Mouse (Mus musculus) CH12.LX (cell line): ENCODE data around the gene Syngap1. TPM values are rescaled to one million over a fixed set of nuclear protein-coding genes. Genes with fewer than 3 reads are reported as not detected.

Source experiments
- DNase-seq: peaks from one replicate; pipeline ENCODE4 v3.0.0-alpha.2; 2013; ENCODE audit errors: extremely low read depth
- H3K27ac ChIP-seq: 2 replicates; pipeline ENCODE4 v1.5.1; 2012; ENCODE audit warnings: low read depth, mild to moderate bottlenecking, control low read depth, moderate library complexity; ENCODE audit not compliant: insufficient read depth
- H3K27me3 ChIP-seq: replicated peaks from 2 replicates; pipeline ENCODE3; 2012; ENCODE audit warnings: inconsistent platforms
- H3K36me3 ChIP-seq, 2 experiments: replicated peaks in 1 of 2; 2 replicates each; pipeline versions ENCODE3 to v1.6.1; 2012; ENCODE audit warnings: inconsistent platforms in 1 of 2, low read length in 1 of 2, mild to moderate bottlenecking in 1 of 2, mixed read lengths in 1 of 2, moderate library complexity in 1 of 2; ENCODE audit not compliant: control insufficient read depth in 1 of 2, insufficient read depth in 1 of 2
- H3K4me1 ChIP-seq, 2 experiments: 2 replicates each; pipeline ENCODE4 v1.6.1; 2012; ENCODE audit warnings: inconsistent platforms in 1 of 2, moderate library complexity in 1 of 2; ENCODE audit not compliant: insufficient read depth in 2 of 2, control insufficient read depth in 1 of 2
- H3K4me2 ChIP-seq: 2 replicates; pipeline ENCODE4 v1.6.1; 2012; ENCODE audit warnings: low read depth, mild to moderate bottlenecking, control low read depth; ENCODE audit not compliant: poor library complexity, insufficient read depth, severe bottlenecking
- H3K4me3 ChIP-seq, 3 experiments: fragments of 150-350 bp in 1 of 3; sonication (generic) in 1 of 3; replicated peaks in 1 of 3; 2 replicates each; pipeline versions ENCODE3 to v1.5.1; 2011 to 2012; ENCODE audit warnings: low read depth in 2 of 3, low read length in 2 of 3, mild to moderate bottlenecking in 2 of 3, moderate library complexity in 2 of 3, control low read depth in 1 of 3, improper control_type of control experiment in 1 of 3, inconsistent platforms in 1 of 3, mixed read lengths in 1 of 3; ENCODE audit not compliant: poor library complexity in 1 of 3
- H3K79me2 ChIP-seq: replicated peaks from 2 replicates; pipeline ENCODE4 v1.6.1; 2012; ENCODE audit warnings: mild to moderate bottlenecking, moderate library complexity; ENCODE audit not compliant: control insufficient read depth, poor library complexity, insufficient read depth, severe bottlenecking; ENCODE audit errors: extremely low read depth
- H3K9ac ChIP-seq: 2 replicates; pipeline ENCODE4 v1.6.1; 2012; ENCODE audit warnings: low read depth, mild to moderate bottlenecking, control low read depth, moderate library complexity; ENCODE audit not compliant: insufficient read depth
- H3K9me3 ChIP-seq: replicated peaks from 2 replicates; pipeline ENCODE3; 2012; ENCODE audit warnings: low read length, inconsistent platforms, mixed read lengths
- CHD1 ChIP-seq: IDR thresholded peaks from 2 replicates; pipeline ENCODE4 v1.6.1; 2012; ENCODE audit warnings: low read depth, low read length, improper control_type of control experiment, inconsistent platforms
- CHD2 ChIP-seq: IDR thresholded peaks from 2 replicates; pipeline ENCODE4 v1.6.1; 2011; ENCODE audit warnings: low read length, improper control_type of control experiment
- CTCF ChIP-seq, 2 experiments: IDR thresholded peaks in 1 of 2; conservative IDR thresholded peaks in 1 of 2; 2 replicates each; pipeline ENCODE4 v1.5.1; 2011 to 2012; ENCODE audit warnings: low read depth in 2 of 2, low read length in 2 of 2, improper control_type of control experiment in 1 of 2, inconsistent platforms in 1 of 2, mild to moderate bottlenecking in 1 of 2, moderate library complexity in 1 of 2
- ELF1 ChIP-seq: IDR thresholded peaks from 2 replicates; pipeline ENCODE4 v1.6.1; 2014; ENCODE audit warnings: low read depth, mild to moderate bottlenecking, inconsistent platforms, low read length, improper control_type of control experiment
- EP300 ChIP-seq: IDR thresholded peaks from 2 replicates; pipeline ENCODE4 v1.6.1; 2011; ENCODE audit warnings: low read length, improper control_type of control experiment
- ETS1 ChIP-seq: conservative IDR thresholded peaks from 2 replicates; pipeline ENCODE4 v1.6.1; 2012; ENCODE audit warnings: low read depth, mild to moderate bottlenecking, inconsistent platforms, low read length, improper control_type of control experiment, moderate library complexity
- GABPA ChIP-seq: IDR thresholded peaks from 2 replicates; pipeline ENCODE4 v1.6.1; 2012; ENCODE audit warnings: low read depth, low read length, improper control_type of control experiment, inconsistent platforms; ENCODE audit not compliant: insufficient replicate concordance
- HCFC1 ChIP-seq: IDR thresholded peaks from 2 replicates; pipeline ENCODE4 v1.6.1; 2012; ENCODE audit warnings: low read depth, mild to moderate bottlenecking, inconsistent platforms, low read length, improper control_type of control experiment
- JUN ChIP-seq: IDR thresholded peaks from 2 replicates; pipeline ENCODE4 v1.6.1; 2011; ENCODE audit warnings: low read depth, mild to moderate bottlenecking, low read length, improper control_type of control experiment, moderate library complexity; ENCODE audit not compliant: insufficient read depth
- JUND ChIP-seq: conservative IDR thresholded peaks from 2 replicates; pipeline ENCODE4 v1.6.1; 2011; ENCODE audit warnings: low read depth, low read length, improper control_type of control experiment
- KAT2A ChIP-seq: IDR thresholded peaks from 2 replicates; pipeline ENCODE4 v1.6.1; 2012; ENCODE audit warnings: low read length, improper control_type of control experiment, inconsistent platforms; ENCODE audit not compliant: insufficient replicate concordance
- MAFK ChIP-seq: IDR thresholded peaks from 2 replicates; pipeline ENCODE4 v1.6.1; 2011; ENCODE audit warnings: low read length, improper control_type of control experiment; ENCODE audit not compliant: insufficient replicate concordance
- MAX ChIP-seq: IDR thresholded peaks from 2 replicates; pipeline ENCODE4 v1.6.1; 2011; ENCODE audit warnings: low read length, improper control_type of control experiment
- MEF2A ChIP-seq: IDR thresholded peaks from 2 replicates; pipeline ENCODE4 v1.6.1; 2014; ENCODE audit warnings: low read depth, mild to moderate bottlenecking, inconsistent platforms, low read length, improper control_type of control experiment, borderline replicate concordance
- MXI1 ChIP-seq: IDR thresholded peaks from 2 replicates; pipeline ENCODE4 v1.6.1; 2011; ENCODE audit warnings: mild to moderate bottlenecking, low read depth, low read length, improper control_type of control experiment
- MYC ChIP-seq: IDR thresholded peaks from 2 replicates; pipeline ENCODE4 v1.6.1; 2011; ENCODE audit warnings: low read depth, mild to moderate bottlenecking, improper control_type of control experiment, low read length
- NRF1 ChIP-seq: IDR thresholded peaks from 2 replicates; pipeline ENCODE4 v1.6.1; 2014; ENCODE audit warnings: low read depth, mild to moderate bottlenecking, inconsistent platforms, low read length, improper control_type of control experiment, moderate library complexity
- POLR2A ChIP-seq: IDR thresholded peaks from 2 replicates; pipeline ENCODE4 v1.6.1; 2011; ENCODE audit warnings: low read depth, mild to moderate bottlenecking, improper control_type of control experiment, low read length
- POLR2AphosphoS2 ChIP-seq: IDR thresholded peaks from 2 replicates; pipeline ENCODE4 v1.6.1; 2011; ENCODE audit warnings: low read depth, low read length, improper control_type of control experiment
- RAD21 ChIP-seq: IDR thresholded peaks from 2 replicates; pipeline ENCODE4 v1.6.1; 2011; ENCODE audit warnings: low read depth, mild to moderate bottlenecking, low read length, improper control_type of control experiment, moderate library complexity
- RCOR1 ChIP-seq: conservative IDR thresholded peaks from 2 replicates; pipeline ENCODE4 v1.6.1; 2012; ENCODE audit warnings: low read depth, mild to moderate bottlenecking, inconsistent platforms, low read length, improper control_type of control experiment
- SIN3A ChIP-seq: IDR thresholded peaks from 2 replicates; pipeline ENCODE4 v1.6.1; 2012; ENCODE audit warnings: low read length, improper control_type of control experiment, inconsistent platforms
- SMC3 ChIP-seq: IDR thresholded peaks from 2 replicates; pipeline ENCODE4 v1.6.1; 2011; ENCODE audit warnings: low read depth, low read length, improper control_type of control experiment
- TBP ChIP-seq: conservative IDR thresholded peaks from 2 replicates; pipeline ENCODE4 v1.6.1; 2011; ENCODE audit warnings: low read depth, low read length, improper control_type of control experiment
- UBTF ChIP-seq: IDR thresholded peaks from 2 replicates; pipeline ENCODE4 v1.6.1; 2012; ENCODE audit warnings: low read depth, mild to moderate bottlenecking, inconsistent platforms, low read length, improper control_type of control experiment, moderate library complexity
- USF1 ChIP-seq: IDR thresholded peaks from 2 replicates; pipeline ENCODE4 v1.6.1; 2014; ENCODE audit warnings: low read depth, mild to moderate bottlenecking, inconsistent platforms, low read length, improper control_type of control experiment
- USF2 ChIP-seq: conservative IDR thresholded peaks from 2 replicates; pipeline ENCODE4 v1.6.1; 2011; ENCODE audit warnings: low read depth, low read length, improper control_type of control experiment
- ZC3H11A ChIP-seq: IDR thresholded peaks from 2 replicates; pipeline ENCODE4 v1.6.1; 2012; ENCODE audit warnings: low read depth, mild to moderate bottlenecking, inconsistent platforms, low read length, improper control_type of control experiment
- ZKSCAN1 ChIP-seq: IDR thresholded peaks from 2 replicates; pipeline ENCODE4 v1.6.1; 2012; ENCODE audit warnings: low read depth, inconsistent platforms, low read length, improper control_type of control experiment, borderline replicate concordance
- ZNF384 ChIP-seq: IDR thresholded peaks from 2 replicates; pipeline ENCODE4 v1.6.1; 2012; ENCODE audit warnings: low read depth, low read length, improper control_type of control experiment, inconsistent platforms
- dilution Hi-C: fragments of 300-500 bp; cut with MboI; formaldehyde crosslinking; loops from 2 replicates; pipeline ENCODE4 v1.14.3; 2020; ENCODE audit warnings: low sequenced_read_pairs; ENCODE audit not compliant: extremely low pct_unique_long_range_greater_than_20kb, extremely low pct_ligation_motif_present
- in situ Hi-C: fragments of 300-500 bp; cut with MboI; formaldehyde crosslinking; loops from 3 replicates; pipeline ENCODE4 v1.14.3; 2019; ENCODE audit warnings: low sequenced_read_pairs, low pct_ligation_motif_present, low pct_unique_long_range_greater_than_20kb, mixed read lengths
- polyA plus RNA-seq: library from polyadenylated mRNA; unstranded; fragments of >175 nt; gene quantifications from 2 replicates; pipeline ENCODE4 v1.2.1, GENCODE M21; 2012; ENCODE audit warnings: low read depth; ENCODE audit not compliant: insufficient read length
- total RNA-seq, 2 experiments: library from RNA; depleted of rRNA; stranded (reverse); fragments of 300-350 nt in 1 of 2; fragments of >200 nt in 1 of 2; gene quantifications; 2 replicates each; pipeline ENCODE4 v1.2.3; 2012 to 2014

Gene Syngap1
- total and polyA plus RNA-seq, 3 experiments = 1.3 to 2.4 TPM; not detected in 1

DNA sequence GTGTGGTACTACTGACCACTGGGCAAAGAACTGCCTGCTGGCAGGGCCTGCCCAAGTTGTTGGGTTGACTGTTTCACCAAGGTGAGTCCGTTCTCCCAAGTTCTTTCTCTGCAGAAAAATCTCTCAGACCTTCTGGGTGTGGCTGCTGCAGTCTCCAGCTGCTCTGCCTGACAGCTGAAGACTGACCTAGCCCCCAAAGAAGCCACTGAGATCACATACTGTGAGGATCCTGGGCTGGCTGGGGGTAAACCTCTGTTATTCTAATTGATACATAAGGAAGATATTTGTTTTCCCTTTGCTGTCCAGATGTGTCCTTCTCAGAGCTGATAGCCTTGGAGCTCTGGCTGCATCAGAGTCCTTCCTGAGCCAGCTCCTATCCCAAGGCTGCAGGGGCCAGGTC is 25.8 kb upstream of the Syngap1 start:
- H3K79me2 ChIP-seq = peaks cover 30% of the 10 kb centered on the region
- TF ChIP-seq MXI1 = no peak
- no peak for TF ChIP-seq SMC3
- TF ChIP-seq MAFK = no peak
- no peak for TF ChIP-seq GABPA
- no peak for TF ChIP-seq ETS1
- TF ChIP-seq EP300 = no peak
- no peak for TF ChIP-seq JUND
- H3K4me2 ChIP-seq = no peak overlapping the region
- H3K4me1 ChIP-seq = peaks cover 0 to 14% of the 10 kb centered on the region in 2 experiments; a peak in 2 of 4 replicates
- H3K4me3 ChIP-seq = no peak overlapping the region
- dilution Hi-C loops = no loop called here
- H3K27me3 ChIP-seq = no peaks in the 10 kb centered on the region
- H3K27ac ChIP-seq = no peak overlapping the region
- H3K36me3 ChIP-seq = peaks cover 2 to 6% of the 10 kb centered on the region in 2 experiments
- in situ Hi-C loops = no loop called here
- no peak overlapping the region for H3K9ac ChIP-seq
- DNase-seq = no peak
- no peaks in the 10 kb centered on the region for H3K9me3 ChIP-seq

GRCm38 (mm10) chr17:26916711-26917482 is 24.2 kb upstream of the Syngap1 start, which contains the start of gene Kifc5b:
Kifc5b (plus strand) TSS chr17:26917091.
- H3K79me2 ChIP-seq = peaks cover 35% of the 10 kb centered on the region
- peak within 1 kb of the TSS; percentile 58 for H3K27ac ChIP-seq
- H3K4me3 ChIP-seq = peak within 1 kb of the TSS; percentile 67 to 94 (median 83)
- H3K4me1 ChIP-seq = peaks cover 0 to 14% of the 10 kb centered on the region in 2 experiments; a peak in 2 of 4 replicates
- in situ Hi-C loops (no loop called here), dilution Hi-C loops (no loop called here)
- peaks cover 12 to 19% of the 10 kb centered on the region in 2 experiments for H3K36me3 ChIP-seq
- H3K4me2 ChIP-seq = peak within 1 kb of the TSS; percentile 96
- peak within 1 kb of the TSS; percentile 60 for H3K9ac ChIP-seq
- peak; percentile 99 for DNase-seq
- no peaks in the 10 kb centered on the region for H3K27me3 ChIP-seq
- H3K9me3 ChIP-seq = no peaks in the 10 kb centered on the region
- TF ChIP-seq POLR2AphosphoS2 (0 out of 2 replicates have a peak, but pooled peaks have one; percentile 63), HCFC1 (peak; percentile 88), CHD2 (peak; percentile 71; the same call in 1 of the 2 replicates), ZNF384 (no peak), ETS1 (peak; percentile 46; the same call in 1 of the 2 replicates), RAD21 (peak; percentile 56), MEF2A (peak; percentile 77), GABPA (no peak), JUN (no peak; the same call in 1 of the 2 replicates), MYC (peak; percentile 95), RCOR1 (0 out of 2 replicates have a peak, but pooled peaks have one; percentile 9), SIN3A (peak; percentile 96), USF2 (no peak), NRF1 (peak; percentile 94), MAFK (no peak), SMC3 (peak; percentile 77), CTCF (conservative IDR thresholded peaks at IDR 0.05 in 1 of 2, IDR thresholded peaks at IDR 0.05 in 1 of 2; ENCODE audit: low read depth in 2 of 2, low read length in 2 of 2) (peak; percentile 74 to 94), UBTF (peak; percentile 69; the same call in 1 of the 2 replicates), MAX (peak; percentile 92), JUND (no peak), EP300 (no peak), ELF1 (peak; percentile 97), CHD1 (no peak), USF1 (no peak), KAT2A (peak; percentile 84; the same call in 1 of the 2 replicates), ZC3H11A (no peak), POLR2A (peak; percentile 85), ZKSCAN1 (no peak), TBP (peak; percentile 80; the same call in 1 of the 2 replicates)
